Mouse (Mus musculus) spleen, adult 2 months (tissue): ENCODE data around the gene Fmn2.

ENCODE experiments used
- CTCF ChIP-seq: fragments of 200-500 bp; IDR thresholded peaks from 2 replicates; pipeline ENCODE4 v1.5.1; 2011; ENCODE audit warnings: mild to moderate bottlenecking, inconsistent platforms; ENCODE audit not compliant: insufficient read depth, insufficient read length, insufficient replicate concordance; ENCODE audit errors: extremely low read depth
- POLR2A ChIP-seq: fragments of 200-500 bp; IDR thresholded peaks from 2 replicates; pipeline ENCODE4 v1.6.1; 2011; ENCODE audit warnings: low read depth, low read length, inconsistent platforms

DNA sequence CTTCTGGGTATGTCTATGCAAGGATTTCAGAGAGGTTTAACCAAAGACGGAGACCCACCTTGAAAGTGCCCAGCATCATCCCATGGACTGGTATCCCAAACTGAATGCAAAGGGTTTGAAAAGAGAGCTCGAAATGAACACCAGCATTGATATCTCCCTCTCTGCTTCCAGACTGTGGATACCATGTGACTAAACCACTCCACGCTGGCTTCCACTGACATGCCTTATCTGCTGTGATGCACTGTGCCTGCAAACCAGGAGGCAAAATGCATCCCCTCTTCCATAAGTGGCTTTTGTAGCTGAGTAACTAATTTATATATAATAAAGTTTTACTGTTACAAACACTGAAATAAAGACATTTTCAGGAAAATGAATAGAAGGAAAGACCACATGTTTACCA lies 36.2 kb upstream of the Fmn2 start:
- TF ChIP-seq POLR2A (no peak), CTCF (no peak)
